Mouse (Mus musculus) erythroblast, embryonic 14.5 days (primary cell): Measurements from ENCODE around the gene Dnajb8.

Experiments used
- GATA1 ChIP-seq: IDR thresholded peaks from 2 replicates; pipeline ENCODE4 v1.6.1; 2012; ENCODE audit warnings: low read length, inconsistent platforms, mixed read lengths
- TAL1 ChIP-seq: IDR thresholded peaks from 3 replicates; pipeline ENCODE4 v1.6.1; 2012; ENCODE audit warnings: low read length, inconsistent platforms, mixed read lengths

DNA sequence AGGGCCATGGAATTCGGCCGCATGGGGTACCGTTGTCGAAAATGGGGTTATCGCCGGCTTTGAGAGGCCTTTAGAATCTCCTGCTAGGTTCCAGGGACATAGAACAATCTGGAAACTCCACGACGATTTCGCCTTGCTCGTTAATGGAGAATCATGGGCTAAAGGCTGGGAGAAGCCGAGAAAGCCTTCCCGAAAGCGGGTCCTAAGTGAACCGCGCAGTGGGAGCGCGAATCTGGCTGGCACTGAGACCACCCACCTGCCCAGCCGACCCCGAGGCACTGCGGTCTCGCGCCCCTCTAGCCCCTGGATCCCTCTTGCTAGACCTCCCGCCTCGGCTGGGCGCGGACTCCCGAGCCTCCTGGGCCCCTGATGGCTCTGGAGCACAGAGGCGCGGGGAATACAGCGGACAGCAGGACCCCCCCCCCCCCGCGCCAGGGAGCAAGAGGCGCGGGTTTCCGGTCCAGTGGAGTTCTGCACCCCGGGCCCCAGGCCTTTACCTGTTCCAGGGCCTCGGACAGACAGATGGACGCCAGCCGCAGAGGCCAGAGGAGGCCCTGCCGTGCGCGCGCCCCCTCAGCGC is 25.2 kb upstream of the Dnajb8 start:
- TF ChIP-seq TAL1 (no peak), GATA1 (no peak)
